Mouse (Mus musculus) limb, embryonic 14.5 days (tissue): Measurements from ENCODE around the gene Nhlh1. TPM values are rescaled to one million over a fixed set of nuclear protein-coding genes. Genes with fewer than 3 reads are reported as not detected.

Source experiments
- ATAC-seq: fragments of 200-750 bp; cut with Nextera tagmentation; 2 replicates; pipeline ENCODE4 v1.8.0; 2017; ENCODE audit warnings: low read depth, moderate number of reproducible peaks, moderate TSS enrichment; ENCODE audit not compliant: low FRiP score
- DNase-seq: peaks from one replicate; pipeline ENCODE4 v3.0.0-alpha.2; 2015; ENCODE audit warnings: low spot score
- H3K27ac ChIP-seq: fragments of 300-500 bp; sonication (generic); replicated peaks from 2 replicates; pipeline ENCODE4 v1.5.1; 2014; ENCODE audit warnings: low read depth, mild to moderate bottlenecking, low read length, moderate library complexity, mixed read lengths
- H3K27me3 ChIP-seq: fragments of 300-500 bp; sonication (generic); 2 replicates; pipeline ENCODE4 v1.6.1; 2014; ENCODE audit warnings: low read length, mixed read lengths; ENCODE audit not compliant: control insufficient read depth, insufficient read depth
- H3K36me3 ChIP-seq: fragments of 300-500 bp; sonication (generic); 2 replicates; pipeline ENCODE4 v1.6.1; 2014; ENCODE audit warnings: mild to moderate bottlenecking, low read length, moderate library complexity, mixed read lengths; ENCODE audit not compliant: control insufficient read depth, insufficient read depth
- H3K4me1 ChIP-seq: fragments of 300-500 bp; sonication (generic); 2 replicates; pipeline ENCODE4 v1.6.1; 2014; ENCODE audit warnings: antibody characterized with exemption, low read length, mixed read lengths; ENCODE audit not compliant: control insufficient read depth, insufficient read depth
- H3K4me2 ChIP-seq: fragments of 300-500 bp; sonication (generic); replicated peaks from 2 replicates; pipeline ENCODE4 v1.6.1; 2014; ENCODE audit warnings: low read depth, mild to moderate bottlenecking, low read length, moderate library complexity; ENCODE audit not compliant: severe bottlenecking
- H3K4me3 ChIP-seq: fragments of 300-500 bp; sonication (generic); replicated peaks from 2 replicates; pipeline ENCODE4 v1.5.1; 2014; ENCODE audit warnings: low read length
- H3K9ac ChIP-seq: fragments of 300-500 bp; sonication (generic); 2 replicates; pipeline ENCODE4 v1.6.1; 2014; ENCODE audit warnings: mild to moderate bottlenecking, low read depth, low read length, moderate library complexity; ENCODE audit not compliant: severe bottlenecking
- H3K9me3 ChIP-seq: fragments of 300-500 bp; sonication (generic); 2 replicates; pipeline ENCODE4 v1.6.1; 2016; ENCODE audit warnings: low read length; ENCODE audit not compliant: control insufficient read depth
- POLR2A ChIP-seq: fragments of 200-500 bp; IDR thresholded peaks from 2 replicates; pipeline ENCODE4 v1.8.0; 2012; ENCODE audit warnings: inconsistent platforms, mild to moderate bottlenecking, moderate library complexity, borderline replicate concordance; ENCODE audit not compliant: insufficient read depth, insufficient read length; ENCODE audit errors: extremely low read depth
- WGBS: fragments of 180-500 bp; shearing (Covaris S2); extraction: QIAGEN DNeasy Blood & Tissue Kit; methylation state at CpG from one replicate; pipeline ENCODE4 v1.1.7; 2014; 5-methylcytosine and 5-hydroxymethylcytosine counted together
- polyA plus RNA-seq, 2 experiments: library from polyadenylated mRNA; depleted of rRNA in 1 of 2; stranded (reverse) in 1 of 2; unstranded in 1 of 2; fragments of >200 nt; fragmentation: Nextera tagmentation in 1 of 2; extraction: Ambion mirVana in 1 of 2; gene quantifications; 2 replicates each; pipeline versions ENCODE4 v1.2.1 to v1.2.3; 2012 to 2014

Nhlh1 gene
- polyA plus RNA-seq, 2 experiments = 0.25 TPM; not detected in 1

GRCm38 (mm10) chr1:172071556-172071955 lies 14.2 kb upstream of the Nhlh1 start:
- DNase-seq (no peak), ATAC-seq (no peak)
- H3K27ac ChIP-seq = no peak overlapping the region
- no peak overlapping the region for H3K4me3 ChIP-seq
- H3K36me3 ChIP-seq = peaks cover 99% of the 10 kb centered on the region
- no peak overlapping the region for H3K9ac ChIP-seq
- no peaks in the 10 kb centered on the region for H3K9me3 ChIP-seq
- 78% methylated on average over 4 of the region's 4 CpGs for WGBS
- H3K4me1 ChIP-seq = no peaks in the 10 kb centered on the region
- H3K27me3 ChIP-seq = no peaks in the 10 kb centered on the region
- no peak for TF ChIP-seq POLR2A
- no peak overlapping the region for H3K4me2 ChIP-seq

DNA sequence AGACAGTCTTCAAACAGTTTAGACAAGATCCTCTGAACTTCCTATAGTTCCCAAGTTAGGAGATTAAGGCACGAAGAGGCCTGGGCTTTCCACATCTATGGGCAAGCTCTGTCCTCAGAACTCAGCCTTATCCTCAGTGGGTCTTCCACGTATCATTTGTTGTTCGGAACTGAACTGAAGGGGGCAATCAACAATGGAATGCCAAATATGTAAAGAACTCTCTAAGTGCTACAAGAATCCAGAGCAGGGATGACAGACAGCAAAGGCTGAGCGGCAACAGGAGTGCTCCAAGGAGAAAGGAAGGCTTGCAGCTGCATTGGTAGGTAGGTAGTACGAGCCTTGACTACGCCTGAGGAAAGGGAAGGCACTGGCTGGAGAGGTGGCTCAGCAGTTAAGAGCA lies 12.9 kb upstream of the Nhlh1 start:
- TF ChIP-seq POLR2A = no peak
- no peak overlapping the region for H3K27ac ChIP-seq
- H3K27me3 ChIP-seq = no peaks in the 10 kb centered on the region
- no peak overlapping the region for H3K9ac ChIP-seq
- H3K36me3 ChIP-seq = peaks cover 99% of the 10 kb centered on the region
- H3K4me2 ChIP-seq = no peak overlapping the region
- DNase-seq (no peak), ATAC-seq (no peak)
- no peaks in the 10 kb centered on the region for H3K9me3 ChIP-seq
- H3K4me1 ChIP-seq = no peaks in the 10 kb centered on the region
- H3K4me3 ChIP-seq = no peak overlapping the region
- 50% methylated on average over 6 of the region's 6 CpGs for WGBS

DNA sequence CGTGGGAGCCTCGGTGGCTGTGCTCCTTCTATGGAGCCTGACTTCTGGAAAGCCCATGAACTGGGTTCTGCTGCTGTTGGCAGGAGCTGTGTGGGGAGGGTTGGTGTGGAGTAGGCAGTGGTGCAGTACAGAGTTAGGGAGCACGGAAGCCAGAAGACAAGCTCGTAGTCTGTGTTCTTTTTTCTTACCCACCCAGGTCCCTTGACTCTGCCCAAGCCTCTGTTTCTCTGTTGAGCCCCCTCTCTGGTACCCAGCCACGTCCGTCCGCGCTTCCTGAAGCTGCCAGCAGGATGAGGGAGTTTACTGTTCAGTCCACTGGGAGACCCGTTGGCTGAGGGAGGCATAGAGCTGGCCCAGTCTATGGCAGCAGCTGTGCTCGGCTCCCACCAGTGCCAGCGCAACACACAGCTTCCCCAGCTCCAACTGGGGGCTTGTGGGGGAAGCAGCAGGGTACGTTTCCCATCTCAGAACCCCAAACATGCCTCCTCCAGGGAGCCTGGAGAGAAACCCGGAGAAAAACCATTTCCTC lies 7.3 kb upstream of the Nhlh1 start:
- no peak overlapping the region for H3K4me2 ChIP-seq
- WGBS = 74% methylated on average over 13 of the region's 13 CpGs
- H3K9ac ChIP-seq = no peak overlapping the region
- ATAC-seq (no peak), DNase-seq (no peak)
- H3K9me3 ChIP-seq = no peaks in the 10 kb centered on the region
- H3K36me3 ChIP-seq = peaks cover 54% of the 10 kb centered on the region
- peaks cover 5% of the 10 kb centered on the region for H3K4me1 ChIP-seq
- H3K27me3 ChIP-seq = no peaks in the 10 kb centered on the region
- no peak overlapping the region for H3K4me3 ChIP-seq
- H3K27ac ChIP-seq = 0 out of 2 replicates have a peak overlapping the region, but pooled peaks have one; percentile 43
- no peak for TF ChIP-seq POLR2A

DNA sequence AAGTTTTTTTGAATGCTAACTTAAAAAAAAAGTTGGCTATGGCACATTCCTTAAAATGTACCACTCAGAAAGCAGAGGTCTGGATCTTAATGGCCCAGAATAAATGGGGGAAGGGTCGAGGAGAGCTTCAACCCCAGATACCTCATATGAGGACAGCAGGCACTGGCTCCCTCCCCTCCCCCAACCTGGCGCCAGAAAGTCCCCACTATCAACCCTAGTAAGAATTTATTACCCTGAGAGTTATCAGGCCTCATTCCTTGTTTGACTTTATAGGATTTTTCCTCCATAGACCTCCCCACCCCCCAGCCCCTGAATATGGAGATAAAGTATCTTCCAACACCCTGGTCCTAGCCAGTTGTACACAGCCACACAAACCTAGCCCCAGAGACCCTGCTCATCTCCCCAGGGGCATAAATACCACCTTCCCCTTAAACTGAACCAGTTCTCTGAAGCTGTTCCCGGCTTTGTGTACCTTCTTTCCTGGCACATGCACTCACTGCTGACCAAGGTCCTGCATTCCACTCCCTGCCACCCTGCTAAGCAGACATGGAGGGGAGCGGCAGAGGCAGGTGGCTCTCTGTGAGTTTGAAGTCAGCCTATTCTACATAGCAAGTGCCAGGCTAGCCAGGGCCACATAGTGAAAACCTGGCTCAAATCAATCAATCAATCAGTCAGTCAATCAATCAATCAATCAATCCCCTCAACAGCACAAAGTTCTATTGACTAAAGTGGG lies 6.1 kb upstream of the Nhlh1 start:
- DNase-seq = no peak
- H3K27me3 ChIP-seq = no peaks in the 10 kb centered on the region
- no peak overlapping the region for H3K27ac ChIP-seq
- H3K36me3 ChIP-seq = peaks cover 42% of the 10 kb centered on the region
- H3K4me1 ChIP-seq = peaks cover 5% of the 10 kb centered on the region
- 23% methylated on average over 4 of the region's 4 CpGs for WGBS
- no peaks in the 10 kb centered on the region for H3K9me3 ChIP-seq
- no peak overlapping the region for H3K9ac ChIP-seq
- no peak overlapping the region for H3K4me3 ChIP-seq
- ATAC-seq = no peak
- H3K4me2 ChIP-seq = no peak overlapping the region
- TF ChIP-seq POLR2A = no peak

GRCm38 (mm10) chr1:172062101-172062500 lies 4.7 kb upstream of the Nhlh1 start:
- Histone ChIP-seq H3K9ac (no peak overlapping the region), H3K4me3 (no peak overlapping the region), H3K36me3 (peaks cover 28% of the 10 kb centered on the region), H3K27ac (no peak overlapping the region), H3K4me1 (peaks cover 5% of the 10 kb centered on the region), H3K27me3 (no peaks in the 10 kb centered on the region), H3K4me2 (no peak overlapping the region), H3K9me3 (no peaks in the 10 kb centered on the region)
- no peak for TF ChIP-seq POLR2A
- ATAC-seq (no peak), DNase-seq (no peak)
- 78% methylated on average over 2 of the region's 2 CpGs for WGBS
